14 mouse cellular contexts compared by ENCODE assay signal in genomic region chr10:78086444-78087061, GRCm38 (mm10). TPM values are rescaled to one million over a fixed set of nuclear protein-coding genes. Genes with fewer than 3 reads are reported as not detected.
A peak's percentile ranks its signal among the peaks of the same experiment; 100 is the strongest.
DNase-seq lines count a peak whose midpoint lies in the region; ATAC-seq and TF ChIP-seq lines count a peak whose summit lies in the region.
"Had no signal": no experiment of that assay in that cellular context is flagged by ENCODE, and none has a peak within 500 bp of the region (broad histone marks: within the 10 kb centered on the region; RNA-seq: fewer than 3 reads in every experiment).

No protein-coding gene starts in this region.

- H3K27me3 ChIP-seq in CH12.LX (replicated peaks), result peaks cover 34% of the 10 kb centered on the region
- H3K27me3 ChIP-seq in small intestine, adult 2 months (ENCODE audit: control insufficient read depth, insufficient read depth, low read length), result no peaks in the 10 kb centered on the region
- H3K27me3 ChIP-seq: limb, embryonic 12.5 days had no signal

- TF ChIP-seq EP300 in CH12.LX (IDR thresholded peaks at IDR 0.05; ENCODE audit: low read length), result peak; percentile 71; the same call in 1 of the 2 replicates

- in situ Hi-C loops in CH12.LX (cut with MboI; ENCODE audit: low pct_ligation_motif_present, low pct_unique_long_range_greater_than_20kb, low sequenced_read_pairs), result no loop called here

- dilution Hi-C loops in CH12.LX (cut with MboI; ENCODE audit: extremely low pct_ligation_motif_present, extremely low pct_unique_long_range_greater_than_20kb, low sequenced_read_pairs), result no loop called here

- intact Hi-C loops in left cerebral cortex, postnatal 10 days (cut with DNase I), result no loop called here
- intact Hi-C loops in gastrocnemius, postnatal 36 days (cut with DNase I), result no loop called here

- no peak for TF ChIP-seq CTCF in CH12.LX (conservative IDR thresholded peaks at IDR 0.05 in 1 of 2, IDR thresholded peaks at IDR 0.05 in 1 of 2; ENCODE audit: low read depth in 2 of 2, low read length in 2 of 2)
- no peak for TF ChIP-seq CTCF in small intestine, adult 2 months (IDR thresholded peaks at IDR 0.05; ENCODE audit: extremely low read depth, insufficient read length, insufficient replicate concordance, low read depth, low read length)

- no peak for TF ChIP-seq POLR2A in CH12.LX (IDR thresholded peaks at IDR 0.05; ENCODE audit: low read depth, low read length)
- no peak for TF ChIP-seq POLR2A in small intestine, adult 2 months (IDR thresholded peaks at IDR 0.05; ENCODE audit: low read depth, low read length)

- no peaks in the 10 kb centered on the region for H3K36me3 ChIP-seq in CH12.LX (replicated peaks in 1 of 2; ENCODE audit: control insufficient read depth in 1 of 2, insufficient read depth in 1 of 2, low read length in 1 of 2)
- no peaks in the 10 kb centered on the region for H3K36me3 ChIP-seq in small intestine, adult 2 months (ENCODE audit: control insufficient read depth, insufficient read depth, low read length)
- H3K36me3 ChIP-seq: limb, embryonic 12.5 days; midbrain, embryonic 10.5 days had no signal

- H3K27ac ChIP-seq in CH12.LX (ENCODE audit: insufficient read depth, low read depth), result peak overlapping the region; percentile 90
- peak overlapping the region; percentile 79 for H3K27ac ChIP-seq in small intestine, adult 2 months (ENCODE audit: insufficient read depth, low read depth, low read length)
- H3K27ac ChIP-seq: limb, embryonic 12.5 days; midbrain, embryonic 10.5 days had no signal

- H3K4me2 ChIP-seq in CH12.LX (ENCODE audit: insufficient read depth, low read depth, poor library complexity, severe bottlenecking), result peak overlapping the region; percentile 83
- H3K4me2 ChIP-seq: limb, embryonic 12.5 days had no signal

- H3K9ac ChIP-seq in CH12.LX (ENCODE audit: insufficient read depth, low read depth), result no peak overlapping the region
- H3K9ac ChIP-seq: limb, embryonic 12.5 days had no signal

- peak overlapping the region in 2 of 3 experiments; percentile 19 to 25 for H3K4me3 ChIP-seq in CH12.LX (replicated peaks in 1 of 3; ENCODE audit: low read depth in 2 of 3, low read length in 2 of 3, poor library complexity in 1 of 3)
- no peak overlapping the region for H3K4me3 ChIP-seq in small intestine, adult 2 months (ENCODE audit: low read depth, low read length)
- H3K4me3 ChIP-seq: limb, embryonic 12.5 days; midbrain, embryonic 10.5 days had no signal

- ATAC-seq in granulocyte monocyte progenitor cell, adult 5-6 weeks (replicated peaks; ENCODE audit: poor library complexity, severe bottlenecking), result peak; percentile 72
- ATAC-seq: intestine, postnatal 0 days had no signal

- WGBS in small intestine, adult 2 months, result 65% methylated on average over 10 of the region's 10 CpGs

- no peak for TF ChIP-seq RAD21 in CH12.LX (IDR thresholded peaks at IDR 0.05; ENCODE audit: low read depth, low read length)

- peaks cover 4% of the 10 kb centered on the region for H3K9me3 ChIP-seq in CH12.LX (replicated peaks; ENCODE audit: low read length)
- H3K9me3 ChIP-seq: limb, embryonic 12.5 days; midbrain, embryonic 10.5 days had no signal

- H3K79me2 ChIP-seq in CH12.LX (replicated peaks; ENCODE audit: control insufficient read depth, extremely low read depth, insufficient read depth, poor library complexity, severe bottlenecking), result no peaks in the 10 kb centered on the region

- H3K4me1 ChIP-seq in CH12.LX (ENCODE audit: control insufficient read depth in 1 of 2, insufficient read depth in 2 of 2), result peaks cover 24 to 52% of the 10 kb centered on the region in 2 experiments
- peaks cover 10% of the 10 kb centered on the region for H3K4me1 ChIP-seq in small intestine, adult 2 months (ENCODE audit: control insufficient read depth, insufficient read depth, insufficient read length, low read length)
- H3K4me1 ChIP-seq: limb, embryonic 12.5 days; midbrain, embryonic 10.5 days had no signal

- peak; percentile 24 for DNase-seq in lung, postnatal 25 days (ENCODE audit: low spot score)
- DNase-seq in lung, postnatal 14 days, result no peak
- peak; percentile 83 for DNase-seq in CH12.LX (ENCODE audit: extremely low read depth)
- DNase-seq in left cerebral cortex, postnatal 10 days (ENCODE audit: extremely low spot score in 1 of 2, low spot score in 2 of 2), result no peak
- no peak for DNase-seq in gastrocnemius, postnatal 36 days
- DNase-seq: adrenal gland, postnatal 14 days; cerebellum, adult 8-10 months had no signal

TF ChIP-seq in CH12.LX, 34 proteins besides CTCF, POLR2A, EP300 and RAD21 (continues in another document):
- TF ChIP-seq ZMIZ1 (IDR thresholded peaks at IDR 0.05; ENCODE audit: low read depth, low read length) (no peak), MYC (IDR thresholded peaks at IDR 0.05; ENCODE audit: low read depth, low read length) (no peak), CHD1 (IDR thresholded peaks at IDR 0.05; ENCODE audit: low read depth, low read length) (no peak), POLR2AphosphoS2 (IDR thresholded peaks at IDR 0.05; ENCODE audit: low read depth, low read length) (no peak), IRF4 (IDR thresholded peaks at IDR 0.05; ENCODE audit: low read depth, low read length) (peak; percentile 92), MXI1 (IDR thresholded peaks at IDR 0.05; ENCODE audit: low read depth, low read length) (no peak), ETS1 (conservative IDR thresholded peaks at IDR 0.05; ENCODE audit: low read depth, low read length) (peak; percentile 84), HCFC1 (IDR thresholded peaks at IDR 0.05; ENCODE audit: low read depth, low read length) (no peak), SIN3A (IDR thresholded peaks at IDR 0.05; ENCODE audit: low read length) (no peak), USF2 (conservative IDR thresholded peaks at IDR 0.05; ENCODE audit: low read depth, low read length) (no peak), TCF12 (IDR thresholded peaks at IDR 0.05; ENCODE audit: low read depth, low read length) (no peak; the same call in 1 of the 2 replicates), MEF2A (IDR thresholded peaks at IDR 0.05; ENCODE audit: borderline replicate concordance, low read depth, low read length) (peak; percentile 77; the same call in 1 of the 2 replicates), GABPA (IDR thresholded peaks at IDR 0.05; ENCODE audit: insufficient replicate concordance, low read depth, low read length) (no peak), ZKSCAN1 (IDR thresholded peaks at IDR 0.05; ENCODE audit: borderline replicate concordance, low read depth, low read length) (no peak), UBTF (IDR thresholded peaks at IDR 0.05; ENCODE audit: low read depth, low read length) (no peak), PAX5 (IDR thresholded peaks at IDR 0.05; ENCODE audit: low read length) (no peak), NELFE (IDR thresholded peaks at IDR 0.05; ENCODE audit: low read depth, low read length) (no peak), ZC3H11A (IDR thresholded peaks at IDR 0.05; ENCODE audit: low read depth, low read length) (no peak), KAT2A (IDR thresholded peaks at IDR 0.05; ENCODE audit: insufficient replicate concordance, low read length) (no peak), CHD2 (IDR thresholded peaks at IDR 0.05; ENCODE audit: low read length) (peak; percentile 87), USF1 (IDR thresholded peaks at IDR 0.05; ENCODE audit: low read depth, low read length) (no peak), TBP (conservative IDR thresholded peaks at IDR 0.05; ENCODE audit: low read depth, low read length) (no peak), JUN (IDR thresholded peaks at IDR 0.05; ENCODE audit: insufficient read depth, low read depth, low read length) (peak; percentile 74), MAZ (IDR thresholded peaks at IDR 0.05; ENCODE audit: low read depth, low read length) (0 out of 2 replicates have a peak, but pooled peaks have one; percentile 14), ELF1 (IDR thresholded peaks at IDR 0.05; ENCODE audit: low read depth, low read length) (peak; percentile 87), E2F4 (IDR thresholded peaks at IDR 0.05; ENCODE audit: insufficient replicate concordance, low read depth, low read length) (no peak), MAFK (IDR thresholded peaks at IDR 0.05; ENCODE audit: insufficient replicate concordance, low read length) (peak; percentile 75), NRF1 (IDR thresholded peaks at IDR 0.05; ENCODE audit: low read depth, low read length) (no peak), ZNF384 (IDR thresholded peaks at IDR 0.05; ENCODE audit: low read depth, low read length) (peak; percentile 79), SMC3 (IDR thresholded peaks at IDR 0.05; ENCODE audit: low read depth, low read length) (no peak)

RNA-seq across cellular contexts. Expression of gene Icosl, which starts 17.5 kb away (rescaled TPM):
- total RNA-seq in CH12.LX (2012; rRNA removed) (0.64 and 0.80 TPM in 2 replicates), CH12.LX (2014; rRNA removed) (1.2 and 1.5 TPM in 2 replicates)
- 1.2 and 1.3 TPM in 2 replicates for polyA plus RNA-seq in CH12.LX (2012; ENCODE audit: insufficient read length, low read depth)
- total RNA-seq in granulocyte monocyte progenitor cell, adult 5-6 weeks (2014; fragmentation: Nextera tagmentation), result 7.4 and 8.5 TPM in 2 replicates
- total RNA-seq in granulocyte monocyte progenitor cell, adult 5-6 weeks (2017), result 0.57 and 2.9 TPM in 2 replicates
- 6.8 and 9.7 TPM in 2 replicates for polyA plus RNA-seq in small intestine, adult 2 months (2012; rRNA removed)
- 1 to 10 TPM; 1.4 to 1.9 TPM for total RNA-seq in left cerebral cortex, postnatal 10 days (2021)
- total RNA-seq in gastrocnemius, postnatal 36 days (2021), result 1 to 10 TPM; 1.2 to 1.6 TPM

RNA-seq across cellular contexts. Expression of gene Aire, which starts 43.1 kb away (rescaled TPM):
- total RNA-seq in CH12.LX (2012; rRNA removed) (0.17 TPM in 1 of 2 replicates, not detected in the other), CH12.LX (2014; rRNA removed) (not detected in 2 replicates)
- polyA plus RNA-seq in CH12.LX (2012; ENCODE audit: insufficient read length, low read depth), result 0.16 TPM in 1 of 2 replicates, not detected in the other
- 1.0 TPM in 1 of 2 replicates, not detected in the other for total RNA-seq in granulocyte monocyte progenitor cell, adult 5-6 weeks (2014; fragmentation: Nextera tagmentation)
- not detected in 2 replicates for total RNA-seq in granulocyte monocyte progenitor cell, adult 5-6 weeks (2017)
- polyA plus RNA-seq in small intestine, adult 2 months (2012; rRNA removed), result 0.27 and 0.34 TPM in 2 replicates
- under 1 TPM in 1 of 2 experiments, not detected in 1; 0.28 TPM for total RNA-seq in left cerebral cortex, postnatal 10 days (2021)
- not detected for total RNA-seq in gastrocnemius, postnatal 36 days (2021)
- total RNA-seq: adrenal gland, postnatal 14 days; heart, postnatal 10 days had no signal
- polyA plus RNA-seq: embryonic facial prominence, embryonic 14.5 days had no signal

RNA-seq across cellular contexts. Expression of gene Dnmt3l, which starts 44.8 kb away (rescaled TPM):
- total RNA-seq in CH12.LX (2012; rRNA removed), result 0.21 TPM in 1 of 2 replicates, not detected in the other
- 0.23 TPM in 1 of 2 replicates, not detected in the other for total RNA-seq in CH12.LX (2014; rRNA removed)
- not detected in 2 replicates for polyA plus RNA-seq in CH12.LX (2012; ENCODE audit: insufficient read length, low read depth)
- total RNA-seq in granulocyte monocyte progenitor cell, adult 5-6 weeks (2014; fragmentation: Nextera tagmentation), result 0.45 TPM in 1 of 2 replicates, not detected in the other
- total RNA-seq in granulocyte monocyte progenitor cell, adult 5-6 weeks (2017), result 0.67 and 1.6 TPM in 2 replicates
- 0.86 and 1.1 TPM in 2 replicates for polyA plus RNA-seq in small intestine, adult 2 months (2012; rRNA removed)
- under 1 TPM in 1 of 2 experiments, not detected in 1; 0.81 TPM for total RNA-seq in left cerebral cortex, postnatal 10 days (2021)
- total RNA-seq in gastrocnemius, postnatal 36 days (2021), result not detected
- total RNA-seq: heart, postnatal 10 days had no signal
- polyA plus RNA-seq: embryonic facial prominence, embryonic 14.5 days; limb, embryonic 12.5 days had no signal

Comparison
In these comparisons a context has a peak if more than half of its experiments do, and no peak if none do; other contexts are left out.
1. DNase-seq: peak in lung, postnatal 25 days (single experiment) and CH12.LX (single experiment); none in lung, postnatal 14 days (single experiment), left cerebral cortex, postnatal 10 days (0 of 2) and gastrocnemius, postnatal 36 days (0 of 2).